Mouse (Mus musculus): ENCODE measurements around the gene Gm9745.
"Not testable (repeated sequence)": the region's sequence is repeated elsewhere in the genome, so short reads cannot be mapped to it uniquely, and the experiment has no call there.

Gm9745 gene

GRCm38 (mm10) chr13:8905986-8906385 is 42.0 kb downstream of the Gm9745 start:
- DNase-seq = not testable (repeated sequence)
